Mouse (Mus musculus) hindbrain, embryonic 11.5 days (tissue): ENCODE measurements around the gene Lrrc17. TPM values are rescaled to one million over a fixed set of nuclear protein-coding genes. Genes with fewer than 3 reads are reported as not detected.

Source experiments
- ATAC-seq: fragments of 200-750 bp; cut with Nextera tagmentation; 2 replicates; pipeline ENCODE4 v1.8.0; 2017; ENCODE audit warnings: mild to moderate bottlenecking, moderate TSS enrichment, moderate library complexity; ENCODE audit not compliant: low FRiP score
- DNase-seq: peaks from one replicate; pipeline ENCODE4 v3.0.0-alpha.2; 2015; ENCODE audit warnings: low spot score
- H3K27ac ChIP-seq: fragments of 300-500 bp; sonication (generic); 2 replicates; pipeline ENCODE4 v1.5.1; 2014; ENCODE audit warnings: mild to moderate bottlenecking, low read depth, low read length
- H3K27me3 ChIP-seq: fragments of 300-500 bp; sonication (generic); 2 replicates; pipeline ENCODE4 v1.6.1; 2014; ENCODE audit warnings: mild to moderate bottlenecking, low read length, moderate library complexity, mixed read lengths; ENCODE audit not compliant: control insufficient read depth, insufficient read depth
- H3K36me3 ChIP-seq: fragments of 300-500 bp; sonication (generic); 2 replicates; pipeline ENCODE4 v1.6.1; 2014; ENCODE audit warnings: mild to moderate bottlenecking, low read length, moderate library complexity, mixed read lengths; ENCODE audit not compliant: control insufficient read depth, insufficient read depth
- H3K4me1 ChIP-seq: fragments of 300-500 bp; sonication (generic); replicated peaks from 2 replicates; pipeline ENCODE4 v1.6.1; 2014; ENCODE audit warnings: low read length, mixed read lengths; ENCODE audit not compliant: control insufficient read depth, insufficient read depth
- H3K4me2 ChIP-seq: fragments of 300-500 bp; sonication (generic); replicated peaks from 2 replicates; pipeline ENCODE4 v1.6.1; 2014; ENCODE audit warnings: mild to moderate bottlenecking, low read depth, low read length
- H3K4me3 ChIP-seq: fragments of 300-500 bp; sonication (generic); 2 replicates; pipeline ENCODE4 v1.5.1; 2014; ENCODE audit warnings: low read depth, low read length
- H3K9ac ChIP-seq: fragments of 300-500 bp; sonication (generic); 2 replicates; pipeline ENCODE4 v1.6.1; 2014; ENCODE audit warnings: low read depth, low read length
- H3K9me3 ChIP-seq: fragments of 300-500 bp; sonication (generic); 2 replicates; pipeline ENCODE4 v1.6.1; 2016; ENCODE audit warnings: low read length; ENCODE audit not compliant: control insufficient read depth
- WGBS: fragments of 180-500 bp; shearing (Covaris S2); extraction: QIAGEN DNeasy Blood & Tissue Kit; methylation state at CpG from one replicate; pipeline ENCODE4 v1.1.7; 2014; 5-methylcytosine and 5-hydroxymethylcytosine counted together
- polyA plus RNA-seq: library from polyadenylated mRNA; unstranded; fragments of >200 nt; fragmentation: Nextera tagmentation; extraction: Ambion mirVana; gene quantifications from 2 replicates; pipeline ENCODE4 v1.2.1, GENCODE M21; 2014

Gene Lrrc17
- polyA plus RNA-seq, result 23.6 and 27.3 TPM in 2 replicates

DNA sequence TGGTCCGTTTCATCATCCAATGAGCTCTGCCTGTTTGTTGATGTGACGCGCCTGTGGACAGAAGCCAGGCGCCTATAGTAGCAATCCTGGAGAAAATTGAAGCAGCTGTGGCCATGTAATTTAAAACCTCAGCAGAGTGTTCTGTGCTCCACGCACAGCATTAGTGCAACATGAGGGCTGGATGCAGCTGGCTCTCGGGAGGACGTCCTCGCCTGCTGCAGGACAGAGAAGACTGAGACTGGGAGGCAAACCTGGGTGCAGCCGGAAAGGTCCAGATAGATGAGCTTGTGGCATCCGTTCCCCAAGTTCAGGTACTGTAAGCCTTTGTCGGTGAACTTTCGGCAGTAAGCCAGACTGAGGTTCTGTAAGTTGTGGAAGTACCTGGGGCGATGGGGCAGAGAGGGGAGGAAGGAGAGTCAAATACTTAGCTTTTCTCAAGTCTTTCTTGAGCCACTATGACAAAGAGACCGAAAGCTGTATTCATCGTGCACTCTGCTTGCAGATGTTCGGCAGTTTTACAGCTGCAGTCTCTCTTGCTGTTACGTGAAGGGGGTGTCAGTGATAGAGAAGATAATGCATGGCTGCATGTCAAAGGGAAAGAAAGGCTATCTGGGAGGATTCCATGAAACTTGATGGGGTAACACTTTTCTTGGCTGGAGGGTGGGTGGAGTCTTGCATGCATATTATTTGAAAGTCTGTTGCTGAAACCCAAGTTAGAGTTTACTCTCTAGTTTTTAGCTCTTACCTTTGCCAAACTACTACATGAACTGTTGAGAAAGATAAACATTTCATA lies at the start of gene Lrrc17:
TSS of gene Lrrc17 (plus strand) at position 151 of the 793 bp plus-strand sequence.
- no peaks in the 10 kb centered on the region for H3K9me3 ChIP-seq
- no peaks in the 10 kb centered on the region for H3K36me3 ChIP-seq
- H3K4me3 ChIP-seq, result no peak within 1 kb of the TSS
- WGBS, result 56% methylated on average over 17 of the region's 17 CpGs
- H3K9ac ChIP-seq, result no peak within 1 kb of the TSS
- no peak within 1 kb of the TSS for H3K27ac ChIP-seq
- ATAC-seq (peak; percentile 57), DNase-seq (peak; percentile 27)
- no peak within 1 kb of the TSS for H3K4me2 ChIP-seq
- no peaks in the 10 kb centered on the region for H3K4me1 ChIP-seq
- no peaks in the 10 kb centered on the region for H3K27me3 ChIP-seq

GRCm38 (mm10) chr5:21494781-21495180 lies 48.6 kb upstream of the Lrrc17 start:
- H3K27ac ChIP-seq, result no peak overlapping the region
- H3K4me1 ChIP-seq, result no peaks in the 10 kb centered on the region
- no peak overlapping the region for H3K9ac ChIP-seq
- H3K9me3 ChIP-seq, result no peaks in the 10 kb centered on the region
- no peaks in the 10 kb centered on the region for H3K36me3 ChIP-seq
- DNase-seq, result no peak
- ATAC-seq, result no peak
- WGBS, result 72% methylated on average over 3 of the region's 3 CpGs
- no peak overlapping the region for H3K4me3 ChIP-seq
- no peak overlapping the region for H3K4me2 ChIP-seq
- no peaks in the 10 kb centered on the region for H3K27me3 ChIP-seq

- Histone ChIP-seq H3K4me1 (no peaks in the 10 kb centered on the region), H3K9ac (no peak overlapping the region), H3K27me3 (no peaks in the 10 kb centered on the region), H3K36me3 (no peaks in the 10 kb centered on the region), H3K27ac (no peak overlapping the region), H3K4me3 (no peak overlapping the region), H3K4me2 (no peak overlapping the region), H3K9me3 (no peaks in the 10 kb centered on the region)
- no peak for DNase-seq
- no peak for ATAC-seq
- 77% methylated on average over 6 of the region's 6 CpGs for WGBS
These were observed 47.0 kb upstream of the Lrrc17 start for GRCm38 (mm10) chr5:21496321-21496720.

DNA sequence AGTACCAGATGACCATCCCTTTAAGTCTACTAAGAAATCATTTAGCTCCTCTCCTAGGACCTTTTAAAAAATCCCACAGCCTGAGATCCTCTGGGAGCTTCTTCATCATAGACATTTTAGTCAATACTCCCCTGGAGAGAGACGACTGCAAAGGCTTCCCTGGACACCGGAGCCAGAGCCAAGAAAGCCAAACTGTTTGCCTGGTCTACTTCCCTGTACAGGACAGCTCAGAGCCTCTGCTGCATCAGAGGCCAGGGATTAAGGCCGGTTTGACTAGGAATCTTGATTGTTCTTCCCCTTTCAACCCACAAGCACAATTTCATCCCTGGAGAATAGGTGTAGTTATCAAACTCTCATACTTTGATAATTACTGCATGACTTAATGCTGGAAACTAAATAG lies 46.5 kb upstream of the Lrrc17 start:
- Histone ChIP-seq H3K4me3 (no peak overlapping the region), H3K9ac (no peak overlapping the region), H3K4me2 (no peak overlapping the region), H3K27me3 (no peaks in the 10 kb centered on the region), H3K36me3 (no peaks in the 10 kb centered on the region), H3K9me3 (no peaks in the 10 kb centered on the region), H3K4me1 (no peaks in the 10 kb centered on the region), H3K27ac (no peak overlapping the region)
- 54% methylated on average over 3 of the region's 3 CpGs for WGBS
- DNase-seq, result no peak
- ATAC-seq, result no peak

DNA sequence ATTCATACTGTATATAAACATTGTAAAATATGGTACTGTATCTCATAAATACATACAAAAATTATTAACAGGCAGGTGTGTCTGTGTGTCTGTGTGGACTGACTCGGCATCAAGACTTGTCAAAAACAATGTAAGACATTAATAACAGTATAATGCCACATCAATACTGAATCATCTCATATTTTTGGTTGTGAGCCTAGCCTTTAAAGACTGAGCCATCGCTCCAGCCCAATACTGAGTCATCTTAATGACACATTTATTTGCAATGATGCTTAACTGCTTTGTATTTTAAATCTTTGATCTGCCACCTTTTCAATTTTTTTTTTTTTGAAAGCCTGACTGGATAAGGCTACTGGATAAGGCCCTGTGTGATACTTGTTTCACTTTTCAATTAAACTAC lies 44.9 kb upstream of the Lrrc17 start:
- DNase-seq (no peak), ATAC-seq (no peak)

GRCm38 (mm10) chr5:21498925-21499324 lies 44.4 kb upstream of the Lrrc17 start:
- Histone ChIP-seq H3K27ac (no peak overlapping the region), H3K36me3 (no peaks in the 10 kb centered on the region), H3K4me2 (no peak overlapping the region), H3K4me3 (no peak overlapping the region), H3K9ac (no peak overlapping the region), H3K27me3 (no peaks in the 10 kb centered on the region), H3K9me3 (no peaks in the 10 kb centered on the region), H3K4me1 (no peaks in the 10 kb centered on the region)
- ATAC-seq, result no peak
- 81% methylated on average over 11 of the region's 11 CpGs for WGBS
- no peak for DNase-seq

More for the DNA sequence above, 44.9 kb upstream of the Lrrc17 start:
- no peak overlapping the region for H3K9ac ChIP-seq
- H3K27ac ChIP-seq, result no peak overlapping the region
- no peaks in the 10 kb centered on the region for H3K27me3 ChIP-seq
- no peak overlapping the region for H3K4me3 ChIP-seq
- WGBS, result 92% methylated on average over 2 of the region's 2 CpGs
- H3K36me3 ChIP-seq, result no peaks in the 10 kb centered on the region
- H3K4me1 ChIP-seq, result no peaks in the 10 kb centered on the region
- H3K9me3 ChIP-seq, result no peaks in the 10 kb centered on the region
- H3K4me2 ChIP-seq, result no peak overlapping the region

- Histone ChIP-seq H3K36me3 (no peaks in the 10 kb centered on the region), H3K4me1 (no peaks in the 10 kb centered on the region), H3K9ac (no peak overlapping the region), H3K4me2 (no peak overlapping the region), H3K9me3 (no peaks in the 10 kb centered on the region), H3K4me3 (no peak overlapping the region), H3K27ac (no peak overlapping the region), H3K27me3 (no peaks in the 10 kb centered on the region)
- DNase-seq (no peak), ATAC-seq (no peak)
- 82% methylated on average over 10 of the region's 10 CpGs for WGBS
These were observed 43.2 kb upstream of the Lrrc17 start for GRCm38 (mm10) chr5:21500133-21500532.

- H3K4me3 ChIP-seq, result no peak overlapping the region
- H3K36me3 ChIP-seq, result no peaks in the 10 kb centered on the region
- no peak overlapping the region for H3K27ac ChIP-seq
- H3K4me1 ChIP-seq, result no peaks in the 10 kb centered on the region
- H3K4me2 ChIP-seq, result no peak overlapping the region
- no peaks in the 10 kb centered on the region for H3K9me3 ChIP-seq
- H3K27me3 ChIP-seq, result no peaks in the 10 kb centered on the region
- ATAC-seq (no peak), DNase-seq (no peak)
- 85% methylated on average over 2 of the region's 2 CpGs for WGBS
- no peak overlapping the region for H3K9ac ChIP-seq
These were observed 42.4 kb upstream of the Lrrc17 start for GRCm38 (mm10) chr5:21500941-21501340.

GRCm38 (mm10) chr5:21502936-21503610 lies 40.3 kb upstream of the Lrrc17 start:
- Histone ChIP-seq H3K9ac (no peak overlapping the region), H3K4me2 (no peak overlapping the region), H3K4me1 (no peaks in the 10 kb centered on the region), H3K9me3 (no peaks in the 10 kb centered on the region), H3K4me3 (no peak overlapping the region), H3K27ac (no peak overlapping the region), H3K27me3 (no peaks in the 10 kb centered on the region), H3K36me3 (no peaks in the 10 kb centered on the region)
- ATAC-seq (no peak), DNase-seq (no peak)
- 88% methylated on average over 13 of the region's 13 CpGs for WGBS
